Mouse (Mus musculus) embryonic fibroblast, embryonic 13.5 days (primary cell): ENCODE results near the gene Ldb1.

ENCODE experiments used
- CTCF ChIP-seq: IDR thresholded peaks from 2 replicates; pipeline ENCODE4 v1.5.1; 2011; ENCODE audit warnings: mild to moderate bottlenecking, control low read depth, low read length, moderate library complexity, borderline replicate concordance; ENCODE audit not compliant: insufficient read depth
- POLR2A ChIP-seq: IDR thresholded peaks from 2 replicates; pipeline ENCODE4 v1.6.1; 2011; ENCODE audit warnings: low read depth, mild to moderate bottlenecking, control low read depth, low read length, moderate library complexity

- no peak for TF ChIP-seq POLR2A
- no peak for TF ChIP-seq CTCF
Measured at GRCm38 (mm10) chr19:46036477-46037242, 8.4 kb downstream of the Ldb1 start.
